Mouse (Mus musculus): ENCODE measurements at regions not wholly inside any gene's neighbourhood (a gene's known extent, or its start where the extent isn't known, plus 50 kb on each side); places are given as distances from the start of the nearest gene placed in this dataset.

DNA sequence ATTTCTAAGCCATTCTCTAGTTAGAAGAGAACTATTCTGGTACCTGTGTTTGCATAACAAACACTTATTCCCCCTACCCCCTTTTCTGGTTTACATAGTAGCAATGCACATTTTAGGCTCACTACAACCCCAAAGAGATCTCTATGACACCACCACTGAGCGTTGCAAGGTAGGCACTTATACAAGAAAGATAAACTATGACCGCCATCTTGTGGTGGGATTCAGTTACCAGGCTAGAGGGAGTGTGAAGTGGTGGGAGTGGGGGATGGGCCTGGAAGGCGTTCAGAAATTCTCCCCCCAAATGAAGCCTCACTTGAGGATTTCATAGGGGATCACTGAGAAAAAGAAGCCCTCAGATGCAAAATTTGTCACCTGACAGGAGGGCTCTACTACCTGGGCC, 64.4 kb upstream of the Fst start:
- Histone ChIP-seq H3K36me3 (ENCODE audit: control insufficient read depth, insufficient read depth, low read length) (no peaks in the 10 kb centered on the region), H3K9me3 (ENCODE audit: control insufficient read depth, low read depth, low read length) (no peaks in the 10 kb centered on the region), H3K27ac (ENCODE audit: low read length) (no peak overlapping the region), H3K4me2 (replicated peaks; ENCODE audit: low read depth, low read length) (no peak overlapping the region), H3K4me3 (ENCODE audit: low read depth, low read length) (no peak overlapping the region), H3K4me1 (ENCODE audit: control insufficient read depth, insufficient read depth, low read length) (no peaks in the 10 kb centered on the region), H3K9ac (replicated peaks; ENCODE audit: low read depth, low read length) (no peak overlapping the region), H3K27me3 (ENCODE audit: control insufficient read depth, insufficient read depth, low read length) (no peaks in the 10 kb centered on the region)
- no peak for ATAC-seq (ENCODE audit: insufficient number of reproducible peaks, insufficient read depth, low FRiP score, low read depth)
- 28% methylated on average over 3 of the region's 3 CpGs for WGBS

DNA sequence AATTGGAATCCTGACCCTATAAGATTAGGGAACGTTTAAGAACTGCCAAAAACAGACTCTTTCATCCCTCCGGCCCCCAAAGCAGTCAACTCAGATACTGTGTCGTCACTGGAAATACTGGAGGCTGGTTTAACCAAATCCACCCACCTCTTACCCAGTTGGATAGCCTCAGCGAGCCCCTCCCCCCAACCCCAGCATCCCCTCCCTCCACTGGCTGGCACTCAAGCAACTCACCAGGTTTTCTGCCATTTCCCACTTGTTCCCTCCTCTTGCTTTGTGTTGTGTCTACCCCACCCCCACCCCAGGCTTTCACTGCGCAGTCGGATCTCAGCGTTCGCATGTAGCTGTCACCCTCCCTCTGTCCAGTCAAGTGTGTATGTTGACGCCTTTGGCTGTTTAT, 68.1 kb upstream of the Fst start:
- Histone ChIP-seq H3K36me3 (ENCODE audit: control insufficient read depth, insufficient read depth, low read length) (no peaks in the 10 kb centered on the region), H3K27me3 (ENCODE audit: control insufficient read depth, insufficient read depth, low read length) (no peaks in the 10 kb centered on the region), H3K4me1 (ENCODE audit: control insufficient read depth, insufficient read depth, low read length) (no peaks in the 10 kb centered on the region), H3K4me3 (ENCODE audit: low read depth, low read length) (no peak overlapping the region), H3K27ac (ENCODE audit: low read length) (no peak overlapping the region), H3K9ac (replicated peaks; ENCODE audit: low read depth, low read length) (no peak overlapping the region), H3K9me3 (ENCODE audit: control insufficient read depth, low read depth, low read length) (no peaks in the 10 kb centered on the region), H3K4me2 (replicated peaks; ENCODE audit: low read depth, low read length) (no peak overlapping the region)
- WGBS, result 47% methylated on average over 9 of the region's 9 CpGs
- ATAC-seq (ENCODE audit: insufficient number of reproducible peaks, insufficient read depth, low FRiP score, low read depth), result no peak

GRCm38 (mm10) chr13:114530171-114530774, 71.5 kb upstream of the Fst start:
- Histone ChIP-seq H3K27ac (ENCODE audit: low read length) (no peak overlapping the region), H3K36me3 (ENCODE audit: control insufficient read depth, insufficient read depth, low read length) (no peaks in the 10 kb centered on the region), H3K4me3 (ENCODE audit: low read depth, low read length) (no peak overlapping the region), H3K9me3 (ENCODE audit: control insufficient read depth, low read depth, low read length) (no peaks in the 10 kb centered on the region), H3K4me1 (ENCODE audit: control insufficient read depth, insufficient read depth, low read length) (no peaks in the 10 kb centered on the region), H3K9ac (replicated peaks; ENCODE audit: low read depth, low read length) (no peak overlapping the region), H3K4me2 (replicated peaks; ENCODE audit: low read depth, low read length) (no peak overlapping the region), H3K27me3 (ENCODE audit: control insufficient read depth, insufficient read depth, low read length) (no peaks in the 10 kb centered on the region)
- no peak for ATAC-seq (ENCODE audit: insufficient number of reproducible peaks, insufficient read depth, low FRiP score, low read depth)
- 86% methylated on average over 11 of the region's 11 CpGs for WGBS

DNA sequence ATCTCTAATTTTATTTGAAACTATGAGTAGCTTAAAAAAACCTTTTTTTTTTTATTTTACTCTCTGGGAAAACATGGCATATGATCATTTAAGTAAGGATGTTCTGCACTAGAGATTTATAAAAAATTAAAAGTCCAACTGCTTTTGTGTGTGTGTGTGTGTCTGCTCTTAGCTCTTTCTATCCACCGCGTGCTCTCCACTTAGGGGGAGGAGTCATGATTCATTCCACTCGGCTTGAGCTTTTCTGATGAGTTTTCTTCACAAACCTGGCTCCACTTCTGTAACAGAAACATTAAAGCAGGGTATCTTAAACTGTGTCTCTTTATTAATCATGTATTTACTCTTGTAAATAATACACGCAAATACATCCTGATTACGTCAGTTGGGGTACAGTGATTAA, 73.0 kb upstream of the Fst start:
- ATAC-seq (ENCODE audit: insufficient number of reproducible peaks, insufficient read depth, low FRiP score, low read depth), result no peak
- Histone ChIP-seq H3K9ac (replicated peaks; ENCODE audit: low read depth, low read length) (no peak overlapping the region), H3K4me3 (ENCODE audit: low read depth, low read length) (no peak overlapping the region), H3K36me3 (ENCODE audit: control insufficient read depth, insufficient read depth, low read length) (no peaks in the 10 kb centered on the region), H3K4me1 (ENCODE audit: control insufficient read depth, insufficient read depth, low read length) (no peaks in the 10 kb centered on the region), H3K4me2 (replicated peaks; ENCODE audit: low read depth, low read length) (no peak overlapping the region), H3K9me3 (ENCODE audit: control insufficient read depth, low read depth, low read length) (no peaks in the 10 kb centered on the region), H3K27me3 (ENCODE audit: control insufficient read depth, insufficient read depth, low read length) (no peaks in the 10 kb centered on the region), H3K27ac (ENCODE audit: low read length) (no peak overlapping the region)
- WGBS, result 68% methylated on average over 5 of the region's 5 CpGs

DNA sequence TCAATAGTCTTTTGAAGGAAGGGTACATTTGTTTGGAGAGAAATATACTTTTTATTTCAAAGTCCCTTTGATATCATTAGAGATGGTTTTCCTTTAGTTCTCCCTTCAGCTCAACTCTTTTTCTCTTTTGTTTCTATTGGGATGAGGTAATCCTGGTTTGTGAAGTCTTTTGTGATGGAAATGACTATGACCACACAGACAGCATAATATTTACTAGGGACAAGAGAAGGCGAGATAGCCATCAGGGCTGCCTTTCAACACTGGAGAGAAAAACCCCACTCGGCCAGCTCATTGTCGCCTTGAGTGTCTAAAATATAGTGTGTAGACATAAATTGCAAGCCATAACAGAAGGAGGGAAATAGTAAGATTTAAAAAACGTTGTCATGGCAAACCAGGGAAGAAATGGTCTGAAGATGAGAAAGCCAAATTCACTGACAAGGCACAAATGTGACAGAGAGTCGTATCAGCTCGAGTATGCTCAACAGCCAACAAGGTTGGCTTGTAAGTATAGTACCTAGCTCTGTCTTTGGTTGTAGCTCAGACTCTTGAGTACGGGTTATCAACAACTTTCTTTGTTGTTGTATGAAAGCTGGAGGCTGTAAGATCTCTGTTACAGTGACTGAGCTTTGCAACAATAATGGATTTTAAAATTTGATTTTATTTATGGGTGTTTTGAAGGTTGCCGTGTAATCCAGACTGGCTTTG, 73.8 kb upstream of the Fst start:
- H3K9ac ChIP-seq (replicated peaks; ENCODE audit: low read depth, low read length), result no peak overlapping the region
- H3K9me3 ChIP-seq (ENCODE audit: control insufficient read depth, low read depth, low read length), result no peaks in the 10 kb centered on the region
- H3K27me3 ChIP-seq (ENCODE audit: control insufficient read depth, insufficient read depth, low read length), result no peaks in the 10 kb centered on the region
- H3K27ac ChIP-seq (ENCODE audit: low read length), result no peak overlapping the region
- no peak overlapping the region for H3K4me2 ChIP-seq (replicated peaks; ENCODE audit: low read depth, low read length)
- H3K4me1 ChIP-seq (ENCODE audit: control insufficient read depth, insufficient read depth, low read length), result no peaks in the 10 kb centered on the region
- WGBS, result 81% methylated on average over 8 of the region's 8 CpGs
- H3K36me3 ChIP-seq (ENCODE audit: control insufficient read depth, insufficient read depth, low read length), result no peaks in the 10 kb centered on the region
- ATAC-seq (ENCODE audit: insufficient number of reproducible peaks, insufficient read depth, low FRiP score, low read depth), result no peak
- H3K4me3 ChIP-seq (ENCODE audit: low read depth, low read length), result no peak overlapping the region

DNA sequence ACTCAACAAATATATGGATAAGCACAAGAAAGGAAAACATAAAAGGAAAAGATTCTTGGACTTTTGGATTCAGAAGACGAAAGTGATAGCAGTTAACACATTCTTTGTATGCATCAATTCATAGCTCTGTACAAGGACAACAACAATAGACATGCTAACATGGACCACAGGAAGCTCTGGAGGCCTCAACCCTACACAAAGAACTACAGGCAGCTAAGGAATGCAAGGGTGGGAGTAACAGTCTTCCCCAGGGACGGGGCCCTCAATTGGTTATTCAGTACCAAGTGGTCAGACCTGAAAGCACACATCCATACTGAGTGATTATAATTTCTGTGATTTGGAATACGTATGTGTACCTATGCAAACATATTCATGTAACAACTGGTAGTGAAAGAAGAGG, 75.8 kb upstream of the Fst start:
- Histone ChIP-seq H3K4me2 (replicated peaks; ENCODE audit: low read depth, low read length) (no peak overlapping the region), H3K27me3 (ENCODE audit: control insufficient read depth, insufficient read depth, low read length) (no peaks in the 10 kb centered on the region), H3K27ac (ENCODE audit: low read length) (no peak overlapping the region), H3K9ac (replicated peaks; ENCODE audit: low read depth, low read length) (no peak overlapping the region), H3K9me3 (ENCODE audit: control insufficient read depth, low read depth, low read length) (no peaks in the 10 kb centered on the region), H3K4me1 (ENCODE audit: control insufficient read depth, insufficient read depth, low read length) (no peaks in the 10 kb centered on the region), H3K36me3 (ENCODE audit: control insufficient read depth, insufficient read depth, low read length) (no peaks in the 10 kb centered on the region), H3K4me3 (ENCODE audit: low read depth, low read length) (no peak overlapping the region)
- no peak for ATAC-seq (ENCODE audit: insufficient number of reproducible peaks, insufficient read depth, low FRiP score, low read depth)
- 63% methylated on average over 3 of the region's 3 CpGs for WGBS

- Histone ChIP-seq H3K4me1 (ENCODE audit: control insufficient read depth, insufficient read depth, low read length) (no peaks in the 10 kb centered on the region), H3K4me2 (replicated peaks; ENCODE audit: low read depth, low read length) (no peak overlapping the region), H3K9ac (replicated peaks; ENCODE audit: low read depth, low read length) (no peak overlapping the region), H3K27me3 (ENCODE audit: control insufficient read depth, insufficient read depth, low read length) (no peaks in the 10 kb centered on the region), H3K27ac (ENCODE audit: low read length) (no peak overlapping the region), H3K4me3 (ENCODE audit: low read depth, low read length) (no peak overlapping the region), H3K9me3 (ENCODE audit: control insufficient read depth, low read depth, low read length) (no peaks in the 10 kb centered on the region), H3K36me3 (ENCODE audit: control insufficient read depth, insufficient read depth, low read length) (no peaks in the 10 kb centered on the region)
- ATAC-seq (ENCODE audit: insufficient number of reproducible peaks, insufficient read depth, low FRiP score, low read depth), result no peak
- 80% methylated on average over 1 of the region's 1 CpGs for WGBS
Measured at GRCm38 (mm10) chr13:114535721-114536120, 77.0 kb upstream of the Fst start.

GRCm38 (mm10) chr13:114571731-114572130, 113.0 kb upstream of the Fst start:
- 63% methylated on average over 3 of the region's 3 CpGs for WGBS

GRCm38 (mm10) chr13:114584566-114584965, 125.8 kb upstream of the Fst start:
- Histone ChIP-seq H3K27me3 (ENCODE audit: control insufficient read depth, insufficient read depth, low read length) (no peaks in the 10 kb centered on the region), H3K36me3 (ENCODE audit: control insufficient read depth, insufficient read depth, low read length) (no peaks in the 10 kb centered on the region), H3K4me1 (ENCODE audit: control insufficient read depth, insufficient read depth, low read length) (no peaks in the 10 kb centered on the region), H3K4me2 (replicated peaks; ENCODE audit: low read depth, low read length) (no peak overlapping the region), H3K4me3 (ENCODE audit: low read depth, low read length) (no peak overlapping the region), H3K9ac (replicated peaks; ENCODE audit: low read depth, low read length) (no peak overlapping the region), H3K9me3 (ENCODE audit: control insufficient read depth, low read depth, low read length) (no peaks in the 10 kb centered on the region), H3K27ac (ENCODE audit: low read length) (no peak overlapping the region)
- no peak for ATAC-seq (ENCODE audit: insufficient number of reproducible peaks, insufficient read depth, low FRiP score, low read depth)
- whole genome bisulfite sequencing, result 42% methylated on average over 7 of the region's 7 CpGs

More at GRCm38 (mm10) chr13:114571731-114572130, 113.0 kb upstream of the Fst start:
- no peak for ATAC-seq (ENCODE audit: insufficient number of reproducible peaks, insufficient read depth, low FRiP score, low read depth)
- H3K27me3 ChIP-seq (ENCODE audit: control insufficient read depth, insufficient read depth, low read length), result no peaks in the 10 kb centered on the region
- H3K4me2 ChIP-seq (replicated peaks; ENCODE audit: low read depth, low read length), result no peak overlapping the region
- H3K9me3 ChIP-seq (ENCODE audit: control insufficient read depth, low read depth, low read length), result no peaks in the 10 kb centered on the region
- no peaks in the 10 kb centered on the region for H3K36me3 ChIP-seq (ENCODE audit: control insufficient read depth, insufficient read depth, low read length)
- H3K9ac ChIP-seq (replicated peaks; ENCODE audit: low read depth, low read length), result no peak overlapping the region
- no peaks in the 10 kb centered on the region for H3K4me1 ChIP-seq (ENCODE audit: control insufficient read depth, insufficient read depth, low read length)
- no peak overlapping the region for H3K4me3 ChIP-seq (ENCODE audit: low read depth, low read length)
- no peak overlapping the region for H3K27ac ChIP-seq (ENCODE audit: low read length)

All from stomach, embryonic 14.5 days (tissue).